Mouse (Mus musculus) stomach, postnatal 0 days (tissue): ENCODE data around the gene Capn5. TPM values are rescaled to one million over a fixed set of nuclear protein-coding genes. Genes with fewer than 3 reads are reported as not detected.

Source experiments
- ATAC-seq: fragments of 200-750 bp; cut with Nextera tagmentation; 2 replicates; pipeline ENCODE4 v1.8.0; 2017; ENCODE audit not compliant: low FRiP score, low TSS enrichment
- DNase-seq: peaks from one replicate; pipeline ENCODE4 v3.0.0-alpha.2; 2016; ENCODE audit warnings: low spot score
- H3K27ac ChIP-seq: fragments of 300-500 bp; sonication (generic); replicated peaks from 2 replicates; pipeline ENCODE4 v1.5.1; 2014; ENCODE audit warnings: mild to moderate bottlenecking, control low read depth
- H3K27me3 ChIP-seq: fragments of 300-500 bp; sonication (generic); 2 replicates; pipeline ENCODE4 v1.6.1; 2014; ENCODE audit warnings: low read length; ENCODE audit not compliant: control insufficient read depth, insufficient read depth
- H3K36me3 ChIP-seq: fragments of 300-500 bp; sonication (generic); 2 replicates; pipeline ENCODE4 v1.6.1; 2014; ENCODE audit warnings: low read length, mixed read lengths; ENCODE audit not compliant: control insufficient read depth, insufficient read depth
- H3K4me1 ChIP-seq: fragments of 300-500 bp; sonication (generic); replicated peaks from 2 replicates; pipeline ENCODE4 v1.6.1; 2014; ENCODE audit warnings: antibody characterized with exemption; ENCODE audit not compliant: control insufficient read depth, insufficient read depth
- H3K4me2 ChIP-seq: fragments of 300-500 bp; sonication (generic); replicated peaks from 2 replicates; pipeline ENCODE4 v1.6.1; 2014; ENCODE audit warnings: low read depth, mild to moderate bottlenecking, control low read depth, moderate library complexity
- H3K4me3 ChIP-seq: fragments of 300-500 bp; sonication (generic); 2 replicates; pipeline ENCODE4 v1.5.1; 2014; ENCODE audit warnings: low read depth, low read length, control low read depth
- H3K9ac ChIP-seq: fragments of 300-500 bp; sonication (generic); 2 replicates; pipeline ENCODE4 v1.6.1; 2014; ENCODE audit warnings: mild to moderate bottlenecking, low read length, control low read depth, mixed read lengths
- H3K9me3 ChIP-seq: fragments of 300-500 bp; sonication (generic); 2 replicates; pipeline ENCODE4 v1.6.1; 2016; ENCODE audit warnings: low read length; ENCODE audit not compliant: control insufficient read depth
- CTCF ChIP-seq: IDR thresholded peaks from 2 replicates; pipeline ENCODE4 v1.5.1; 2016; ENCODE audit warnings: antibody characterized with exemption, low read depth, mild to moderate bottlenecking, moderate library complexity
- EP300 ChIP-seq: optimal IDR thresholded peaks from 2 replicates; pipeline ENCODE3; 2016; ENCODE audit warnings: antibody characterized with exemption
- WGBS: fragments of 180-500 bp; shearing (Covaris S2); extraction: QIAGEN DNeasy Blood & Tissue Kit; methylation state at CpG from one replicate; pipeline ENCODE4 v1.1.7; 2014; 5-methylcytosine and 5-hydroxymethylcytosine counted together
- polyA plus RNA-seq: library from polyadenylated mRNA; unstranded; fragments of >200 nt; fragmentation: Nextera tagmentation; extraction: Ambion mirVana; gene quantifications from 2 replicates; pipeline ENCODE4 v1.2.1, GENCODE M21; 2015

Capn5 gene
- polyA plus RNA-seq, 1 experiment from 2014 or later = 13.2 TPM

DNA sequence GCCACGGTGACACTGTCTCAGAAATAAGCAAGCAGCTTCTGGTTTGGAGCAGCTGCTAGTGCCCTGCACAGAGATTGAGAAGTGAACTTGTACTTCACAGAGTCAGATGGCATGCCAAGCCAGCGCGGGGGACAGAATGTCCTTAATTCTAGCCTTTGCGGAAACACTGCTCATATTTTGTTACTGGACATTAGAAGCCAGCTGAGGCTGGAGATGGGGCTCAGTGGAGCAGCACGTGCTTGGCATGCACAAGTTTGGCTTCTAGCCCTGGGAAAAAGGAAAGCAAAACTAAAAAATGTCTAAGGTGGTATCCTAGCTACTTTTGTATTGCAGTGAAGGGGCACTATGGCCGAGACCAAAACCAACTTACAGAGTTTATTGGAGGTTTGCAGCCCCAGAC is 7.3 kb upstream of the Capn5 start:
- H3K4me2 ChIP-seq = no peak overlapping the region
- no peak overlapping the region for H3K9ac ChIP-seq
- no peak overlapping the region for H3K4me3 ChIP-seq
- ATAC-seq (no peak), DNase-seq (no peak)
- no peaks in the 10 kb centered on the region for H3K27me3 ChIP-seq
- H3K27ac ChIP-seq = no peak overlapping the region
- H3K36me3 ChIP-seq = no peaks in the 10 kb centered on the region
- H3K9me3 ChIP-seq = no peaks in the 10 kb centered on the region
- 80% methylated on average over 6 of the region's 6 CpGs for WGBS
- no peaks in the 10 kb centered on the region for H3K4me1 ChIP-seq
- TF ChIP-seq EP300 (no peak), CTCF (no peak)

DNA sequence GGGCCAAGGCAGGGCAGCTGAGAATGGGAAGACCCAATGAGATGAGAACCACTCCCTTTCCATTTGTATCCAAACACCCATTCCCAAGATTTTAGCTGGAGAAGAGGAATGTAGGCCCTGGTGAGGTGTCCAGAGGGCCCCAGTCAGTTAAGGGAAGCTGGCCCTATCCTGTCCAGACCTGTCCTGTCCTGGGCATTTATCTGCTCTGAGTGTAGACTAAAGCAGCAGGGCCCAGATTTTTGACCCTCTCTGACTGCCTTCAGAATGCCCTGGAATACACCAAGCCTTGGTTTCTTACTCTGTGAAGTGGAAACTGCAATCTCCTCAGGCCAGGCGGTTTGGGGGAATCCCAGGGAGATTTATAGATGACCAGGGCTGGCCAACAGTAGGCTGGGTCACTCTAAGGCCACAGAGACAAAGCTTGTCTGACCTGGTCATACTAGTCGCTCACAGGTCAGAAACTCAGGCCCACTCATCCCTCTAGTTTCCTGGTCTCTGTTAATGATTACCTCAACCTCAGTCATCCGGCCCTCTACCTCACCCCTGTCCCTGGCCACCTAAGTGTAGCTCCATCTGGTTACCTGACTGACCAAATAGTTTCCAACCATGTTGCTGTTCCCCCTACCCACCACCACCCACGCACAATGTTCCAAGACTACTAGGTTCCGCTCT is 622 bp upstream of the Capn5 start:
- Histone ChIP-seq H3K27me3 (no peaks in the 10 kb centered on the region), H3K9me3 (no peaks in the 10 kb centered on the region), H3K4me2 (peak overlapping the region; percentile 84), H3K4me3 (peak overlapping the region; percentile 77), H3K9ac (peak overlapping the region; percentile 71), H3K27ac (peak overlapping the region; percentile 67), H3K36me3 (no peaks in the 10 kb centered on the region), H3K4me1 (0 out of 2 replicates have a peak, but pooled peaks cover 2% of the 10 kb centered on the region)
- TF ChIP-seq CTCF = no peak
- no peak for TF ChIP-seq EP300
- DNase-seq = peak; percentile 40
- ATAC-seq = peak; percentile 65
- 72% methylated on average over 5 of the region's 5 CpGs for WGBS

DNA sequence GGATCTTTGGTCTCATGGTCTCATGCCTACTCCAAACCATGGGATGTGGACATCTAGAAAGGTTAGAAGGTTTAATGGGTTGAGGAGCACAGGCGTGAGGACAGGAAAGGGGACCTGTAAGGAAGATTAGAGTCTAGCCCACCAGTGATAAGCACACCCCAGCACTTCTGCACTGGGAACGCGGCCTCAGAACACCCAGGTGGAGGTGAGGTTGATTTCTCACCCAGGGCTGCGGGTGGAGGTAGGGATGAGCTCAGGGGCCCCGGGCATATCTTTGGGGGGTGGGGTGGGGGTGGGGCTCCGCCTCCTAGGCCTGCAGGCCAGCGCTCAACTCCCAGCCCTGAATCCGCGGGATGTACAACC is 527 bp downstream of the Capn5 start:
- no peak for TF ChIP-seq EP300
- TF ChIP-seq CTCF = no peak
- no peaks in the 10 kb centered on the region for H3K27me3 ChIP-seq
- no peaks in the 10 kb centered on the region for H3K9me3 ChIP-seq
- H3K4me2 ChIP-seq = peak overlapping the region; percentile 84
- ATAC-seq (no peak), DNase-seq (no peak)
- no peaks in the 10 kb centered on the region for H3K36me3 ChIP-seq
- WGBS = 5% methylated on average over 9 of the region's 9 CpGs
- H3K27ac ChIP-seq = no peak overlapping the region
- 0 out of 2 replicates have a peak, but pooled peaks cover 2% of the 10 kb centered on the region for H3K4me1 ChIP-seq
- H3K9ac ChIP-seq = peak overlapping the region; percentile 71
- H3K4me3 ChIP-seq = peak overlapping the region; percentile 77

DNA sequence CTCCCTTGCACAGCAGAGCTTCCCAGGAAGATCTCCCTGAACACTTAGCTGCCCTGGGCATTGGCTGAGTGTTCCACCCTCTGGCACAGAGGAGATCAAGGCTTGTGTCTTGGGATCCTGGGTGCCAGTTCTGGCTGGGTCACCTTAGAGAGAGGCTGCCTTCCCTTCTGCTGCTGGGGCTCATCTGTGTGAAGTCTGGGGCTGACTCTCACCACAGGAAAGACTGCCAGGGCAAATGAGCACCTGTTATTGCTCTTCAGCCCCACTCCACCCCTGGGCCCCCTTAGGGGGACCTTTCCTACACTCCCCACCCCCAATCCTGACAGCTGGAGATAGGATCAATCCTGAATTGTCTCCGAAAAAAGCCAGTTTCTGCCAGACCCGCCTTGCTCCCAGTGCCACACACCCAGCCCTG is 996 bp downstream of the Capn5 start:
- H3K9me3 ChIP-seq = no peaks in the 10 kb centered on the region
- H3K36me3 ChIP-seq = no peaks in the 10 kb centered on the region
- TF ChIP-seq EP300 (no peak), CTCF (no peak)
- no peak for DNase-seq
- peak overlapping the region; percentile 56; the same call in 1 of the 2 replicates for H3K27ac ChIP-seq
- ATAC-seq = no peak
- H3K27me3 ChIP-seq = no peaks in the 10 kb centered on the region
- H3K4me3 ChIP-seq = peak overlapping the region; percentile 77
- peaks cover 2% of the 10 kb centered on the region; the same call in 1 of the 2 replicates for H3K4me1 ChIP-seq
- no peak overlapping the region; the same call in 1 of the 2 replicates for H3K9ac ChIP-seq
- WGBS = 31% methylated on average over 2 of the region's 2 CpGs
- H3K4me2 ChIP-seq = peak overlapping the region; percentile 84

DNA sequence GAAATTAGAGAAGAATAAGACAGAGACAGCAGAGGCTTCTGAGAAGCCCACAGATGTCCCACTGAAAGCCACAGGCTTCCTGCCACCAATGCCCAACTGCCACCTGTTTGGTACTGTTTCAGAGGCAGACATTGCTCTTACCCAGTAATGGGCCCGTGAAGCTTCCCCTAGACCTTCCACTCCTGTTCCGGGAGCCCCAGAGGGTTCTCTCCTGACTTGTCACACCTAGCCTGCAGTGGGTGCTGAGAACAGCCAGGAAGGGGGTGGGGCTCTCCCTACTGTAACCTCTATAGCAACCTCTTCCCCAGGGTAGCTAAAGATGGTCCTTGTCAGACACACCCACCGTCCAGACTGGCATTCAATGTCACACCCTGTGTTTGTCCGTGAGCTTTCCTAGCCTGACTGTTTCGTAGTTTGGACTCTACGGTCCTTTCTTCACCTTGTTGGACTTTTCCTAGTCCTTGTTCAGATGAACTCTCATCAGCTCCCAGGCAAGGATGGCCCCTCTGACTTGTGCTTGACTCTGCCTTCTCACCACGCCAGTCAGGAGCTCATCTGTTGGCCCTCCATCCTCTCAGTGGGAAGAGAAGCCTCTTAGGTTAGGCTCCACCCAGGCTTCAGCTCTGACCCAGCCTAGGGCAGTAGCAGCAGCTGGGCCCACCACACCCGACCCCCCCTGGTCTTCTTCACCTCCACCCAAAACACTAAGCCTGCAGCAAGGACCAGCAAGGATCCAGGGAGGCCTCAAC is 1.6 kb downstream of the Capn5 start:
- Histone ChIP-seq H3K4me3 (no peak overlapping the region), H3K9me3 (no peaks in the 10 kb centered on the region), H3K4me2 (peak overlapping the region; percentile 84), H3K4me1 (peaks cover 6% of the 10 kb centered on the region; the same call in 1 of the 2 replicates), H3K27me3 (no peaks in the 10 kb centered on the region), H3K36me3 (no peaks in the 10 kb centered on the region), H3K9ac (no peak overlapping the region), H3K27ac (peak overlapping the region; percentile 56; the same call in 1 of the 2 replicates)
- ATAC-seq = no peak
- 50% methylated on average over 8 of the region's 8 CpGs for WGBS
- TF ChIP-seq EP300 = no peak
- no peak for TF ChIP-seq CTCF
- peak; percentile 38 for DNase-seq
